Mouse (Mus musculus) adrenal gland, postnatal 10 days (tissue): ENCODE data around the gene Prss42. TPM values are rescaled to one million over a fixed set of nuclear protein-coding genes. Genes with fewer than 3 reads are reported as not detected.

Source experiments
- DNase-seq: peaks from one replicate; pipeline ENCODE4 v3.0.0; 2021; ENCODE audit warnings: mixed read lengths
- long read RNA-seq, 2 experiments: library from polyadenylated mRNA; stranded (forward); transcript quantifications; one replicate each; pipeline ENCODE4 v2.0.0; 2021
- total RNA-seq, 2 experiments: library from RNA; stranded (reverse); gene quantifications; 2 replicates each; pipeline ENCODE4 v1.2.3; 2021

Gene Prss42
- not detected for total RNA-seq
- long read RNA-seq, experiment 1 = 0 reads
- long read RNA-seq, experiment 2 = 0 reads

DNA sequence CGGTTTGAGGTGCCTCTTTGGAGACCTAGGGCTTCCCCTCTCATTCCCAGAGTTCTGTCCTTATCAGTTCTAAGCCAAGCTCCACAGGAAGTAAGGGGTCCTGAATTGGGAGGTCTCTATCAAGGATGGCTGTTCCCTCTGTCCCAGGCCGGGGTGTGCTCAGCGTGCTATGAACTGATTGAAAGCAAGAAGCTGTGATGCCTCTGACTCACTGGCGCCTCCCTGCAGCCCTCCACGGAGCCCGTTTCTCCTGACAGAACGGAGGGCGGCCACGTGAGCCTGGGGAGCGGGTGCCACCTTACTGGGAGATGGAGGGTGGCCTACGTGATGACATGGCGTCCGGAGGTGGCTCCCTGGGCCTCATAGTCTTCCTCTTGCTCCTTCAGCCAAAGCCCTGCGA lies at the start of gene Prss42:
Gene Prss42 (plus strand): TSS at position 301 of the 400 bp plus-strand sequence.
- no peak for DNase-seq

DNA sequence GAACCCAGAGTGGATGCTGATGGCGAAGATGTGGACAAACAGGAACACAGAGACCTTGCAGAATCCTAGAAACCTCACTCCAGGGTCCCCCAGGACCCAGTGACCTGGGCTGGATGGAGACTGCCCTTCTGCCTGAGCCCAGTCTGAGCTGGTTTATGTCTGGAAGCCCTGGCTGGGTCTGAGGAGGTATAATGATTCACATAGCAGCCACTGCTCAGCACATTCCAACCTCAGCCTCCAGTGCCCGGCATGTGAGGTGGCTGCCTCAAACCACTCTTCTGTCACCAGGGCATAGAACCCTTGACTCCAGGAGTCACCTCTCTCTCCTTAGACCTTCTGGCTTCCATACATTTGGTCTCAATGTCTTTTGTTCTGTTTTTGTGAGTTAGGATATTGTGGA lies 49.5 kb upstream of the Prss42 start:
- no peak for DNase-seq

DNA sequence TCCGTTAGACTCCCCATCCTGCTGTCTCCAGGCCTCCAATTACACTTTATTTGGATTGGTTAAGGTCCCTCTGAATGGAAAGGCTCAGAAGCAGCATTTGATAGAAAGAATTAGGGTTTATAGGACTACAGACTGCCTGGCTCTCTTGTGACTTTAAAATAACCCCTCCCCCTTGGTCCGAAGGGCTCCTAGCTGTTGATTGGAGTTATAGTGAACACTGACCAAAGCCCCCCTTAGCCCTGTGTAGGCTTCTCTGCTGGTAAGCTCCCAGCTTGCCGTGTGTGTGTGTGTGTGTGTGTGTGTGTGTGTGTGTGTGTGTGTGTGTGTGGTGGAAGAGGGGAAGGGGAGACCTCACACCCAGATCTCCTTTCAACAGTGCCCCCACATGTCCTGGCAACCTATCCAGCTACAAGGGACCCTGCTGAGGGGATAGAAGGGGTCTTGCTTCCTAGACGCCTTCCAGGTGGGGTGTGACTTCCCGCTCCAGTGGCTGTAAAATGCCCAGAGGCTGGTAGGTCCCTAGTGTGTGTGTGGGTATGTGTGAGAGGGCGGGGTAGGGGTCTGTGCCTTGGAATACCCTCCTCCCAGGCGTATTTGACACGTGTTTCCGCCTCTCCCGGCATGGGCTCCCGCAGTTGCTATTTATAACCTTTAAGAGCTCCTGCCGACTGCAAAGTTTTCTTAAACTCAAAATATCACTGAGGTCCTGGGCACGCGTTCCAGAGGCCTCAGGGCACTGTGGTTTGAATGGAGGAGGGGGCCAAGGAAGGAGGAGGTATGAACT lies 47.4 kb upstream of the Prss42 start:
- no peak for DNase-seq

DNA sequence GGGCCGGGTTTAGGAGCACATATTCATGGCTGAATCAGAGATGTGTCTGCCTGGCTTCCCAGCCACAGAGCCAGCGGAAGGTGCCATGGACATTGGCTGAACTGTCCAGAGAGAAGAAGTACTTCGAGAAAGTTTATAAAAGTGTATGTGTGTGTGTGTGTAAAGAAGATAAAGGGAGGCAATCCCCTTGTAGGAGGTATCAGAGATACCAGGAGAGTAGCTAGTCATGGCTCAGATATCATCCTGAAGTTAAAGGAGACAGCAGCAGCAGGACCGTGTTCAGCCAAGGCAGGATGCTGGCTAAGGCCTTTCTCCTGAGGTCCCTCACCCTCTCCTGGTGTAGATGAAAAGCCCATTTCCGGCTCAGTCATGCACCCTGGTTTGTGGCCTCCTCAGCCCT lies 46.6 kb upstream of the Prss42 start:
- DNase-seq = no peak

DNA sequence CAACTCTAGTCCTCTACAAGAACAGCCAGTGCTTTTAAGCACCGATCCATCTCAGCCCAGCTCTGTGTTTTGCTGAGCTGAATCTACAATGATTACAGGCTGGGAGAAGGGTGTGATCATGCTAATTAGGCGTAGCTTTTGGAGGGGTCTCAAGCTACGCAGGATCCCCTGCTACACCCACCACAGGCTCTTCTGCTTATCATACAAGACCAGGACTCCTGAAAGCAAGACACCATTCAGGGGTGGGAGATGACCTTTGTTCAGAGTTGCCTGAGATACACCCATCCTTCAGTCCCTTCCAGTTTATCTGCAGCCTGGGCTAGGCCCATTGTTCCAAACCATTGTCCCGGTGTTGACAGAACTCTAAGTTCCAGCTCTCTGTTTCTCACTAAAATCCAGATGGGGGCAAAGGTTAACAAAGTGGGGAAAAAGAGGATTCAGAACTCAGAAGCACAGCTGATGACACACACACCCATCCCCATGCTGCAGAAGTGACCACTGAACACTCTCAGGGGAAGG lies 45.0 kb upstream of the Prss42 start:
- no peak for DNase-seq

DNA sequence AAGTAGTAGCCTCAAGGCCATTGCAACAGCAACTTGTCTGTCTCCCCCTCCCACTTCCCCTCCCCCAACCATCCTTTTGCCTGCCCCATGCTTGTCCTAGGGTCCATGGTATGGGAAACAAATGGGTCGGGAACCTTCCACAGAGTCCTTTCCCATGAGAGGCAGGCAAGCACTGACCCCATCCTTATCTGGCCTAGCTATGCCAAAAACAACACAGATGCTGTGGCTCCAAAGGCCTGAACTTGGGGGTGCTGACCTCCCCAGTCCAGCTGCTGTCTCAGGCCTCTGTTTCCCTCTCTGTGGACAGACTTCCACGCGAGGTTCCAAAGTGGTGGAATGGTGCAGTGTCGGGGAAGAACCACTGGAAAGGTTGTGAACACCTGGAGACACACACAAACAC lies 44.2 kb upstream of the Prss42 start:
- DNase-seq = no peak

DNA sequence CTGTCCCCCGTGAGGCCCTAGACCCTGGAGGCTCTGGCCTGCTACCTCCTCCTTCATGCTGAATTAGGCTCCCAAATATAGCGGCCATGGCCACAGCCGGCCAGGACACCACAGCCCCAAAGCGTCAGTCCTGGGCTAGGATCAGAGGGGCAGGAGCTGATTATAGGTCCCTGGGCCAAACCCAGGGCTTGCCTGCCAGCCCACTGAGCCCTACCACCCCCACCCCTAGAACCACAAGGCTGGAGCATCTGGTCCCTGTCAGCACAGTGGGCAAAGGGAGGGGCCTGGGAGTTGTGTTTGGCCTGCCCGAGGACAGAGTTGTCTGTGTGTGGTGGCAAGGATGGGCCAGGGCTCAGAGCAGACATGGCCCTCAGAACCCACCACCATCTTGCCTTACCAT lies 40.1 kb upstream of the Prss42 start:
- DNase-seq = no peak

DNA sequence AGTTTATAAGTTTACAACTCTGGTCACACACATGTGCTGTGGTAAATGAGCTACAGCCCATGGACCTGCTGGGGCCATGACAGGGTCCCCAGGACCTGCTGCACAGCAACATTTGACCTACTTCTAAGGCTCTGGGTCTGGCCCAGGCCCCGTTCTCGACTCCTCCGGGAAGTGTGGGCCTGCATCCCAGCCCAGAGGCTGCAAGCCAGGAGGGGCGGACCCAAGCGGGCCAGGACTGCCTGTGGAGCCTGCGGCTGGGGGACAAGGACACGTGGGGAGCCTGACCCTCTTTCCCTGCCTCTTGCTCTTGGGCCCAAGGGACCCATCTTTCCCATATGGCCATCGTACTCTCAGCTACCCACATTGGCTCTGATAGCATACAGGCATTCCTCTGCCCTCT lies 39.4 kb upstream of the Prss42 start:
- DNase-seq = peak; percentile 86

DNA sequence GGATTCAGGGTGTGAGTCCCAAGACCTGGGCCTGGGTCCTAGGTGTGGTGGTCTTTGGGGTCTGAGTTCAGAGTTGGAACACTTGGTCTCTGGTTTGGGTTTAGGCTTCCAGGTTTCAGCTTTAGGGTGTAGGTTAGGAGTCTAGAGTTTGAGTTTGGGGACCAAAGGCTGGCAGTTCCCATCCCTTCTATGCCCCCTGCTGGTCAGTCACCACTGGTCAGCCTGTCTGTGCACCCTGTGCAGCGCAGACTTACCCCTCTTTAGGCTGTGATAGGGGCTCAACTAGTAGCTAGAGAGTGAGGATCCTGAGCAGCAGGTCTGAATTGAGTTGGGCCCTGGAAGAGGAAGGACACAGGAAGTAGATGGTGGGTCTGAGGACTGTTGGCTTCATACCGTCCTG lies 38.7 kb upstream of the Prss42 start:
- peak; percentile 81 for DNase-seq

DNA sequence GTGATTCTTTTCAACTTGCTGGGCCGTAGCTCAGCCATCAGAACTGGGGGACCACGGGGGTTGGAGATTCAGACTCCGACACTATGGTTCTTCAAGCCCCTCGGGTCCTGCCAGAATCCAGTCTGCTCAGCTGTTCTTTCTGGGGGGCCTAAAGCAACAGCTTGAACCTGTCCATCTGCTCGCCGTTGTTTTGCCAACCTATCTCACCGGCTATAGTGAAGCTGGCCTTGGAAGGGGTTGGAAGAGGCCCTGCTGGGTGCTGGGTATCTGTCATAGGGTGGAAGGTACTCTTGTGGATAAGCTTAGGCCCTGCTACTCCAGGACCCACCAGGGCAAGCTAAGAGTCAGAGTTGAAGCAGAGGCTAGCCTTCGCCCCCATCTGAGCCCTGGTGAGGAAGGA lies 37.1 kb upstream of the Prss42 start:
- DNase-seq = no peak

DNA sequence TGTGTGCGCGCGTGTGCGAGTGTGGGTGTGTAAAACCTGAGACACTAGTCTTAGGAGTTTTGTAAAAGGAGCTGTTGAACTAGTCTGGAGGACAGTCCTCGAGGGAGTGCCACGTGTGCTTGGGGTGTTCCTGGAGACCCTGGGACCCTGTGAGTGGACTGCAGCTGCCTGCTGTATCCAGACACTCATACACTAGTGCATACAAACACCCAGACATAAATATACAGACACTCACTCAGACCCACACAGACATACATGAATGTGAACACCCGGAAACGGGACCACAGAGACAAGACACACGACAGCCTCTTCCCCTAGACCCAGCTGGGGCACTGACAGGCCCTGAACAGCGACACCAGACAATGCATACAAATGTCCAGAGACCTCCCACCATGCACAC lies 35.2 kb upstream of the Prss42 start:
- no peak for DNase-seq

DNA sequence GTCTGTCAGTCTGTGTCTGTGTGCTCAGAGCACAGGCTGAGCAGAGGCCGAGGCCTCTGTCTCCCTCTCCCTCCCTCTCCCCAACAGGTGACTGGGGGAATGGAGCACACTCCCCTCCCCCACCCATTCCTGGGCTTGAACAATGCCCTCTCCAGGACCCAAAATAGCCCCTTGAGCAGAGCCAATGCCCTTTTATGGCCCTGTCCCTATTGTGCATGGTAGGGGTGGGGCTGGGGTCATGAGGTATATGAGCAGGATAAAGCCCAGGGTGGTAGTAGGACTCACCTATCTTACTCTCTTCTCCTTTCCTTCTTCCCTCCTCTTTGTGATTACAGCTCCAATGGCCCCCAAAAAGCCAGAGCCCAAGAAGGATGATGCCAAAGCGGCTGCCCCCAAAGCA lies 34.6 kb upstream of the Prss42 start:
- no peak for DNase-seq

DNA sequence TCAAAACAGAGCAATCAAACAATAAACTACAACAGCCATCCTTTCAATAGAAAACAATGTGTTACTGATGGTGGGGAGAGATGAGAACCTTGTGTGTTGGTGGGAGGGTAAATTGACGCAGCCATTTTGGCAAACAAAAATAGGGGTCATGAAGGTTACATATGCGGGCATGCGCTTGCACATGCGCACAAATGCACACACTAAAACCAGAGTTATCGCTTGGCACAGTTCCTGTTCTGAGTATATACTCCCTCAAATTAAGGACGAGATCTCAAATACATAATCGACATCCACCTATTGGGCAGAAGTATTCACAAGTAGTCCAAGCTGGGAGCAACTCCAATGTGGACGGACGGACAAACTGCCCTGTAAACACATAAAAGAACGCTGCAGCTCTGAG lies 25.6 kb upstream of the Prss42 start:
- DNase-seq = no peak

DNA sequence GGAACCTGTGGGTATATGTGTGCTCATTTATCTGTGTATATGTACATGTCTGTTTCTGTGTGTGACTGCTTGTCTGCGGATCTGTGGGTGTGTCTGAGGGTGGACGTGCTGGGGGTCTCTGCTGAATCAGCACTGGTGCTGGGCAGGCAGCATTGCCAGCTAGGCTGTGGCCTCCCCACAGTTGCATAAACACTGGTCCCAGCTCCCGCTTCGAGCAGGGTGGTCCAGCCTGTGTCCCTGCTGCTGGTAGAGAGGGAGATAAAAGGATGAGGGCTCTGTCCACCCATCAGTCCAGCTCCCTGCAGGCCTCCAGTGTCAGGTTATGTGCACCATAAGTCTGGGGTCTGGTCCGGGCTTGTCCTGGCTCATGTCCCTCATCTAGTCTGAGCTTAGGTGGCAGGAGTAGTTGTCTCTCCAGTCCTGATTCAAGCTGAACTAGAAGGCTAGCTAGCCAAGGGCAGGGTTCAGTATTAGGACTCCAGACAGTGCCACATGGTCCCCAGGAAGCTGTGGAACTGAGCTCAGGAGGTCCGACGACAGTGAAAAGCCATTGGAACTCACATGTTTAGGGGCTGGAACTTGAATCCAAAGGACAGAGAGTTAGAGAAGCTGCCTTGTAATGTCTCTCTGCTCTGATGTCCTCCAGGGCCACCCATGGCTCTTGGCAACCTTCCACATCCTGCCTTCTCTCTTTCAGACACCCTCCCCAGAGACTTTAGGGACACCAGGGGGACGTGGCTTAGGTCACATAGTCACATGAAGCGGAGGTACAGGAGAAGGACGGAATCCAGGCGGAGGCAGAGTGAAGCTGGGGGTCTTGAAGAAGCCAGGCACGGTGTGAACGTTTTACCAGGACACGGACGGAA lies 23.3 kb upstream of the Prss42 start:
- peak; percentile 36 for DNase-seq

DNA sequence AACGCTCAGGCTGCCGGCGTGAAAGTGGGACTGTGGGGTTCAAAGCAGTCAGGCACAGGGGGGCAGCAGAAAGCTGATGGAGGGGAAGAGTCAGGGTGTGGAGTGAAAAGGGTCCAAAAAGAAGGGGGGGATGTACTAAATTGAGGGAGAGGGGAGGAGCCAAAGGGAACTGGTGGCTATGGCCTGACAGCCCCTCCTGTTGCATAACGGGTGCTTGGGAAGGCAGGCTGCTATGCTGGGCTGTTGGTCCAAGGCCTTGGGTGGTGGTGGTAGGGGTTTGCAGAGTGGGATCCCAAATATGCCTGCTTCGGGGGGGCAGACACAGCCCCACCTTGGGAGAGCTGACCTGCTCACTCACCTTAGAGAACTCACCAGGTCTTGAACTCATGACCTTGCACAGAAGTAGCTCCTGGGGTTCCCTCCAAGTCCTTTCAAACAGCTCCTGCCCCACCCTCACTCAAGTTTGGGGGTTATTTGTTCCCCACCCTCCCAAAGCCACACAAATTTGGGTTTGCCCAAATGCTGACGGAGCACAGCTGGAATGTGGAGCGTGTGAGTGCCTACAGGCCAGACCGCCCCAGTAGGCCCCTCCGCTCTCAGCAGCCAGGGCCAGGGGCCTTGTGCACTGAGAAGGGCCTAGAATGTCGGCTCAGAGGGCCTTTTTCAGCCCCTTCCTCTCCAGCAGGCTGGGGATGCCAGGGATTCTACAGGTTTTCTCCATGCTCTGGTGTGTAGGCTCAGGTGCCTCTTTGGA lies 22.5 kb upstream of the Prss42 start:
- DNase-seq = no peak

DNA sequence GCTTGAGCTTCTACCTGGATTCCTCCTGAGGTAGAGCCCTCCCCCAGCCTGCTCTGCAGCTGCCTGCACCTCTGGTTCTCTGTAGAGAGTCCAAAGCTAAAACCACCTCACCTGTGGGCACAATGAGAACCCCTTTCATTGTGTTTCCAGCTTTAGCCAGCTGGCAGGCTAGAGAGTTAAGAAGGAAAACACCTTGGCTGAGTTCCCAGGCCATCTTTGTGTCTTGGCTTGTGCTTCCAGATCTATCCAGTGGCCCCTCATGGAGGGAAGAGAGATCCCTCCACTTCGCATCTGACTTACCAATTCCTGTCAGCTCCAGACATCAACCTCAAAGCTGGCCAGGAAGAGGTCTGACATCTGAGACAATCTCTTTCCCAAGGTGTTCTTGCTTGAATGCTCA lies 19.9 kb upstream of the Prss42 start:
- DNase-seq = no peak

DNA sequence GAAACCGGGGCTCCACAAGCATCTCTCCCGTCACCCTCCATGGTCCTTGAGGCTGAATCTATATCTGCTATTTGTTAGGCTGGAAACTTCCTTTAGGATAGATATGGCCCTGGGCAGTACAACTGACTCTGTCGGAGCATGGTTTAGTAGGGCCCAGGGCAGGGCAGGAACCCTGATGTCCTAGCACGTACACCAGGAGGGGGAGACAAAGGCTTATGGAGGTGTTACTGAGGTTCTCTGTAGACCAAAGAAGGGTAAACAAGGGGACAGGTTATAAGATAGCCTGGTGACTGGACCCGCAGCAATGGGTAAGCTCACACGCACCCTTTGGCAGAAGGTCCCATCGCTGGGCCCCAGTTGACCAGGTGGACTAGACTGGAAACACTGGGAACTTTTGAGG lies 19.4 kb upstream of the Prss42 start:
- no peak for DNase-seq

DNA sequence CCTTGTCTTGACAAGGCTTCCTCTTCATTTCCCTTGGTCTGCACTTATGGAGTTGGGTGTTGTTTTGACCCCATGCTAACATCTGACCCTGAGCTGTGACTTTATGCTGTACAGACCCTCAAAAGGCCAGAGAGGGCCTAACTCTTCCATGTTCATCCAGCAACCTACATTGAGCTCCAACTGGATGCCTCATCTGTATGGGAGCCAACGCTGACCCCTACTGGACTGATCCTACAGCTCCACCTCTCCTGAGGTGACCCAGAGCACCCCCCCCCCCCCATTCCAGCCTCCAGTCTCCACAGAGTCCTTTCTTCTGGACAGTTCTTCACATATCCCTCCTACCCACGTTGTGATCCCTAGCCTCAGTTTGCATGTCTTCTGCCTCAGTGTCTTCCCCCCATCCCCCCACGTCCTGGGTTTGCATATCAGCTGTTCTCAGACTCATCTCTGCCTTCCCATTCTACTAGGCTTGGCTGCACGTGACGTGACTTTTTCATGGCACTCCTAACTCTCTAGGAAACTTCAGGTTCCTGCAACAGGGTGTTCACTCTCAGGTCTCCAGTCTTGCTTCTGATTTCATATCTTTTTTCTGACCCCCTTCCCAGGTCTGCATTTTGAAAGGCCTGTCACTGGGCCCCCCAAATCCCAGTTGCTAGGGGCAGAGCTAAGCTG lies 18.6 kb upstream of the Prss42 start:
- DNase-seq = peak; percentile 29

DNA sequence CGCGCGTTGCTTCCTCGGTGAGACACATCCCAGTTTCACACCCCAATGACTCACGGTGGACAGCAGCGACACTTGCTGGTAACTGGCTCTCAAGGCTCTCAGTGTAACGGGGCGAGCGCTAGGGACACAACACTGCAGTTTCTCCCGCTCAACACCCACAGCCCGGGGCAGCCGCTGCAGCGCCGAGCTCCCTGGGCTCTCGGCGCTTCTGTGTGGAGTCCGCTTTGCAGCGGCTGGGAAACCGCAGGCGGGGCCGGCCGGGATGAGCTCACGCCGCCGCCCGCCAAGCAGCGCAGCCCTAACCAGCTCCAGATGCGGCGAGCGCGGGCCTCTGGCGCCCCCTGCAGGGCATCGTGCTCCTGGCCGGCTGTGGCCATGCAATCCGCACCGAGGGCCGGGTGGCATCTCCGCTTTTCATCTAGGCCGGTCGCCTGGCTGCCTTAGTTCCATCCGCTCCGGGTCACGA lies 16.7 kb upstream of the Prss42 start:
- peak; percentile 99 for DNase-seq

DNA sequence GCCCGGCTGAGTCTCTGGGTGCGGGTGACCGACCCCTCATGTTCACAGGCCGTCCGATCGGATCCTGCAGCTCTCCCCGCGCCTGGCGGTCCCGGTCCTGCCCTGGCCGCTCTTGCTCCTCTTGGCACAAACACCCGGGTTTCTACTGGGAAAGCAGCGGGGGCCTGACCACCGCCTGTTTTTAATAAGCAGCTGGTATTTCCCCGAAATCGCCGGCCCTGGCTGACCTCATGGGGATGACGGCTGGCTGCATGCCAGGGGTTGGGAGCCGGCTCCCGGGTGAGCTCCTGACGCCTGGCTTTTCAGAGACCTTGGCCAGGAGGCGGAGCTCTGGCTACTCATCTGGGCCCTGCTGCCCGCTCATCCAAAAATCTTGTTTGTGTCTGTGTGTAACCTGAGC lies 16.2 kb upstream of the Prss42 start:
- peak; percentile 95 for DNase-seq

DNA sequence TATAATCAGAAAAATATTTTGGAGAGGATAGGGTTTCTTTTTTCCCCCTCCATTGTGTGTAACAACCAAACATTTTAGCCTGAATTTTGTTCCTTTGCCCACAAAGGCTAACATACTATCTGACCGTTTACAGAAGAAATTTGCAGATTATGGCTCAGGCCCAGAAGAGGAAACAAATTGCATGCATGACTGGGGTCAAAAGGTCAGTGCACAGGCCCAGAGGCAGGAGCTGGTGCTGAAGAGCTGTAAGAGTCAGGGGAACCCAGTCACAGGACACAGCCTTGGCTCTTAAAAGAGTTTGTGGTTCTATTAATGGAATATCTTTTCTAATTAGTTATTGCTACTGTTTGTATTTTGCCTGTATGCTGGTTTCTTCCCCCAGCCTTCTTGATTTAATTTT lies 14.4 kb upstream of the Prss42 start:
- DNase-seq = no peak

DNA sequence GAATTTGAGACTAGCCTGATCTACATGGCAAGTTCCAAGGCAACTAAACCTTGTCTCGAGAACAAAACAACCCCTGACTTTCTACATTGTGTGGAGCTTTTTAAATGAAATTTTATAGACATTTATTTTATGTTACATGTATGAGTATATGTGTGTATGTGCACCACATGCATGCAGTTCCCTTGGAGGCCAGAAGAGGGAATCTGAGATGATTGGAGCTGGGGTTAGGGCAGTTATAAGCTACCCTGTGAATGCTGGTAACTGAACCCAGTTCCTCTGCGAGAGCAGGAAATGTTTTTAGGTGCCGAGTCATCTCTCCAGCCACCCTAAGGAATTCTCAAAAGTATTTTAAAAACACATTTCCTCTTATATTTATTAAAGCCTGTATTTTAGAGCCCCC lies 9.8 kb upstream of the Prss42 start:
- DNase-seq = no peak
